Mouse (Mus musculus) lung, embryonic 16.5 days (tissue): ENCODE results near the gene Rpl41. TPM values are rescaled to one million over a fixed set of nuclear protein-coding genes. Genes with fewer than 3 reads are reported as not detected.
"Not testable (repeated sequence)": the region's sequence is repeated elsewhere in the genome, so short reads cannot be mapped to it uniquely, and the experiment has no call there.

ENCODE experiments used
- ATAC-seq: fragments of 200-750 bp; cut with Nextera tagmentation; 2 replicates; pipeline ENCODE4 v1.8.0; 2017; ENCODE audit warnings: low read depth, mild to moderate bottlenecking, moderate library complexity
- H3K27ac ChIP-seq: fragments of 300-500 bp; sonication (generic); 2 replicates; pipeline ENCODE4 v1.5.1; 2014; ENCODE audit warnings: mild to moderate bottlenecking, control low read depth, low read length
- H3K27me3 ChIP-seq: fragments of 300-500 bp; sonication (generic); 2 replicates; pipeline ENCODE4 v1.6.1; 2014; ENCODE audit warnings: low read depth, low read length, mixed read lengths; ENCODE audit not compliant: control insufficient read depth, insufficient read depth
- H3K36me3 ChIP-seq: fragments of 300-500 bp; sonication (generic); 2 replicates; pipeline ENCODE4 v1.6.1; 2014; ENCODE audit warnings: low read length; ENCODE audit not compliant: control insufficient read depth, insufficient read depth
- H3K4me1 ChIP-seq: fragments of 300-500 bp; sonication (generic); replicated peaks from 2 replicates; pipeline ENCODE4 v1.6.1; 2014; ENCODE audit warnings: low read length, mixed read lengths; ENCODE audit not compliant: control insufficient read depth, insufficient read depth
- H3K4me2 ChIP-seq: fragments of 300-500 bp; sonication (generic); 2 replicates; pipeline ENCODE4 v1.6.1; 2014; ENCODE audit warnings: low read depth, low read length, control low read depth
- H3K4me3 ChIP-seq: fragments of 300-500 bp; sonication (generic); 2 replicates; pipeline ENCODE4 v1.5.1; 2014; ENCODE audit warnings: mild to moderate bottlenecking, low read length, control low read depth
- H3K9ac ChIP-seq: fragments of 300-500 bp; sonication (generic); 2 replicates; pipeline ENCODE4 v1.6.1; 2014; ENCODE audit warnings: low read length, control low read depth
- H3K9me3 ChIP-seq: fragments of 300-500 bp; sonication (generic); 2 replicates; pipeline ENCODE4 v1.6.1; 2016; ENCODE audit warnings: low read length; ENCODE audit not compliant: control insufficient read depth
- WGBS: fragments of 180-500 bp; shearing (Covaris S2); extraction: QIAGEN DNeasy Blood & Tissue Kit; methylation state at CpG from one replicate; pipeline ENCODE4 v1.1.7; 2014; 5-methylcytosine and 5-hydroxymethylcytosine counted together
- polyA plus RNA-seq: library from polyadenylated mRNA; unstranded; fragments of >200 nt; fragmentation: Nextera tagmentation; extraction: Ambion mirVana; gene quantifications from 2 replicates; pipeline ENCODE4 v1.2.1, GENCODE M21; 2015

Gene Rpl41
- polyA plus RNA-seq, 1 experiment from 2014 or later: 4,423 TPM

- under 1% methylated on average over 28 of the region's 30 CpGs for WGBS
- H3K27me3 ChIP-seq, ATAC-seq, H3K9me3 ChIP-seq: not testable (repeated sequence)
- Histone ChIP-seq H3K36me3 (peaks cover 16% of the 10 kb centered on the region), H3K4me1 (peaks cover 10% of the 10 kb centered on the region), H3K4me2 (peak overlapping the region; percentile 91), H3K27ac (peak overlapping the region; percentile 97), H3K4me3 (peak overlapping the region; percentile 88), H3K9ac (peak overlapping the region; percentile 94)
These were observed 884 bp downstream of the Rpl41 start for GRCm38 (mm10) chr10:128548051-128548791.

DNA sequence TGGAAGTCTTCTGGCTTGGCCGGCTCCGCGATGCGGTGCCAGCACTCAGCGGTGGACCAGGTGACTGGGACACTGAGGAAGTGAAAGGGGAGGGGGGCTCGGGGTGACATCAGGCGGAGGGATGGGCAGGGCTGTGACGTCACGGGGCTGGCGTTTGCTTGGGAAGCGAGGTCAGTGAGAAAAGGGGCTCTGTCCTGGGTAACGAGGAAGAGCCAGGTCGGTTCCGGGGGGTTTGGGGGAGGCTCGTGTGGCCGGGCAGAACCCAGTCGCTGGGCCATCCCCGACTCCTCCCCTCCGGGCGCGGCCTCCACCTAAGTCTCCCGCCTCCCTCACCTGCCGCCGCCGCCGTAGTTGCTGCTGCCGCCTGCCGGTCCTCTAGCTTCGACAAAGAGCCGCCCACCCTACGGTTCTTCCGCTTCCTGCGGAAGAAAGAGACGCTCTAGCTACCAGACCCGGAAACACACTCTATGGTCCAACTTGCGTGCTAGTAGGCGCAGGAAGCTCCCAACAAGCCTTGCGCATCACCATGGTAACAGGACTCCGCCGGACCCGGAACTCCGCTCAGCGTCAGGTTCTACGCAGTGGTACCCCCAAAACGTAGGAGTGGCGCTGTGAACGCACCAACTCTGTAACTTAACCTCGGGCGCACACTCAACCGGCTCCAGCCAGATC is 1.6 kb downstream of the Rpl41 start, which contains the start of gene Zc3h10:
Gene Zc3h10, minus strand, starts transcription at position 414 of the 672 bp plus-strand sequence.
- Histone ChIP-seq H3K27me3 (no peaks in the 10 kb centered on the region), H3K4me2 (peak within 1 kb of the TSS; percentile 91), H3K9ac (peak within 1 kb of the TSS; percentile 94), H3K36me3 (peaks cover 23% of the 10 kb centered on the region), H3K4me3 (peak within 1 kb of the TSS; percentile 88), H3K4me1 (peaks cover 10% of the 10 kb centered on the region), H3K27ac (peak within 1 kb of the TSS; percentile 97), H3K9me3 (no peaks in the 10 kb centered on the region)
- peak; percentile 90 for ATAC-seq
- WGBS: under 1% methylated on average over 42 of the region's 50 CpGs

- Histone ChIP-seq H3K4me1 (peaks cover 10% of the 10 kb centered on the region), H3K36me3 (peaks cover 28% of the 10 kb centered on the region), H3K9ac (peak overlapping the region; percentile 78), H3K27me3 (no peaks in the 10 kb centered on the region), H3K9me3 (no peaks in the 10 kb centered on the region), H3K4me3 (peak overlapping the region; percentile 88), H3K4me2 (peak overlapping the region; percentile 91), H3K27ac (peak overlapping the region; percentile 97)
- no peak for ATAC-seq
- 17% methylated on average over 7 of the region's 7 CpGs for WGBS
These were observed 2.3 kb downstream of the Rpl41 start for GRCm38 (mm10) chr10:128546787-128547186.

- Histone ChIP-seq H3K9ac (peak overlapping the region; percentile 78), H3K9me3 (no peaks in the 10 kb centered on the region), H3K4me3 (peak overlapping the region; percentile 88), H3K27me3 (no peaks in the 10 kb centered on the region), H3K4me1 (peaks cover 10% of the 10 kb centered on the region), H3K27ac (peak overlapping the region; percentile 97; the same call in 1 of the 2 replicates), H3K4me2 (peak overlapping the region; percentile 91), H3K36me3 (peaks cover 28% of the 10 kb centered on the region)
- ATAC-seq: no peak
- 6% methylated on average over 4 of the region's 4 CpGs for WGBS
These were observed 2.7 kb downstream of the Rpl41 start for GRCm38 (mm10) chr10:128546361-128546760.

GRCm38 (mm10) chr10:128545570-128545898 is 3.6 kb downstream of the Rpl41 start:
- no peak for ATAC-seq
- no peaks in the 10 kb centered on the region for H3K27me3 ChIP-seq
- no peak overlapping the region for H3K27ac ChIP-seq
- whole genome bisulfite sequencing: 78% methylated on average over 3 of the region's 3 CpGs
- peaks cover 10% of the 10 kb centered on the region for H3K4me1 ChIP-seq
- no peak overlapping the region for H3K4me2 ChIP-seq
- no peak overlapping the region for H3K4me3 ChIP-seq
- no peaks in the 10 kb centered on the region for H3K9me3 ChIP-seq
- no peak overlapping the region for H3K9ac ChIP-seq
- H3K36me3 ChIP-seq: peaks cover 28% of the 10 kb centered on the region

DNA sequence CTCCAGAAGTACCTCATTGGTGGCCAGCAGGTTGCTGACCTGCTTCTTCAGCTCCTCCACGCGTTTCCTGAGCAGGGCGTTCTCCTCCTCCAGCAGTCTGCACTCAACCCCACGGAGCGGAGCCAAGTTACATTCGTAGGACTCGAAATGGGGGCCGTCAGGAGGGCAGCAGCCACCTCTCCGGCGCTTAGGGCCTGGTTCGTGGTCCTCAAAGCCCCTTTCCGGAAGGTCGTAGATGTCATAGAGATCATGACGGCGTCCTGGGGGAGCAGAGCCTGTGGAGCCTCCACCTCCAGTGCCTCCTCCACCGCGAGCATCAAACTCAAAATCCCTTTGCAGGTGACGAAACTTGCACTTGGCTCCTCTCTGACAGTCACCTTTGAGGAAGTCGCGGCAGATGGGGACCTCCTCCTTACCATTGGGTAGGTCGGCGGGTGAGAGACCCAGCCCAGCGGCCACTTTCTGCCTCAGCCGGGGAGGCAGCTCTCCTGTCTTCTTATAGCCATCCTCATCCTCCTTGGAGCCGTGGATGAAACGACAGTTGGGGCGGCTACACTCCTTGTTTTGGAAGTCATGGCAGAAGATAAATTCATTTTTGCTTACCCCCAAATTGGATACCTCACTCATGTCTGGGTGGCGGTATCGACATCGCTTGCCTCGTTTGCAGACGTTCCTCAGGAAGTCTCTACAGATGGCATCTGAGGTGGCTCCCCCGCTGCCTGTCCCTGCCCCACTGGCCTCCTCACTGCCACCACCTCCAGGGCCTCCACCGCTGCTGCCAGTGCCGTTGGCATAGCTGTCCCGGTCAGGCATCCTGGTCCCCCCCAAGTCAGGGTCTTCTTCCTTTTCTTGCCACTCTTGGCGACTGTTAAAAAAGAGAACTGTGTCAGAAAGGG is 4.2 kb downstream of the Rpl41 start:
- Histone ChIP-seq H3K9ac (no peak overlapping the region), H3K9me3 (no peaks in the 10 kb centered on the region), H3K4me2 (no peak overlapping the region), H3K36me3 (peaks cover 28% of the 10 kb centered on the region), H3K27ac (no peak overlapping the region), H3K4me3 (no peak overlapping the region), H3K4me1 (peaks cover 10% of the 10 kb centered on the region), H3K27me3 (no peaks in the 10 kb centered on the region)
- ATAC-seq: no peak
- 90% methylated on average over 37 of the region's 37 CpGs for WGBS

DNA sequence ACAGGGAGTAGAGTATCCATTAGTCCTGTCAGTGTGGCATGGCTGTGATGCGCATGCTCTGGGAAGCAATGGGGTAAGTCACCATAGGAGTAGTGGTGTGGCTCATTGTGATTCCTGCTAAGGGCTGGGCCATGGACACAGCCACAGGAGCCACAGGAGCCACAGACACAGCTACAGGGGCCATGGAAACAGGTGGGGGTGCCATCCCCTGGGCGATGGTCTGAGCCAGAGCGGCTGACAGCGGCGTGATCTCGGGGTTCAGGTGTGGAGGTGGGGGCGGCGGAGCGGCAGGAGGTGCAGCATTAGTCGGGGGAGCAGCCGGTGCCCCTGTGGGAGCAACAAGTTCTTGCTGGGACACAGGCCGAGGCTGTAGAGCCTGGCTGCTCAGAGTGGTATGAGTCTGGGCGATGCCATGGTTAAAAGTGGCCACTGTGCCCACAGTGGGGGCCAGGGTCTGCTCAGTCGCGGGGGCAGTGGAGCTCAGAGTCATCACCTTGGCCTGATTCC is 4.9 kb downstream of the Rpl41 start:
- no peak overlapping the region for H3K4me3 ChIP-seq
- ATAC-seq: no peak
- no peak overlapping the region for H3K9ac ChIP-seq
- H3K27me3 ChIP-seq: no peaks in the 10 kb centered on the region
- H3K4me1 ChIP-seq: peaks cover 8% of the 10 kb centered on the region
- WGBS: 96% methylated on average over 15 of the region's 15 CpGs
- H3K36me3 ChIP-seq: peaks cover 28% of the 10 kb centered on the region
- H3K27ac ChIP-seq: no peak overlapping the region
- no peaks in the 10 kb centered on the region for H3K9me3 ChIP-seq
- no peak overlapping the region for H3K4me2 ChIP-seq

GRCm38 (mm10) chr10:128543100-128543499 is 6.0 kb downstream of the Rpl41 start:
- Histone ChIP-seq H3K9ac (no peak overlapping the region), H3K4me1 (peaks cover 8% of the 10 kb centered on the region), H3K9me3 (no peaks in the 10 kb centered on the region), H3K36me3 (peaks cover 28% of the 10 kb centered on the region), H3K27me3 (no peaks in the 10 kb centered on the region), H3K27ac (no peak overlapping the region), H3K4me2 (no peak overlapping the region), H3K4me3 (no peak overlapping the region)
- WGBS: 60% methylated on average over 2 of the region's 2 CpGs
- no peak for ATAC-seq
